Mouse (Mus musculus): Measurements from ENCODE around the gene 4930572O03Rik. TPM values are rescaled to one million over a fixed set of nuclear protein-coding genes. Genes with fewer than 3 reads are reported as not detected.
A peak's percentile ranks its signal among the peaks of the same experiment; 100 is the strongest.
"Not testable (repeated sequence)": the region's sequence is repeated elsewhere in the genome, so short reads cannot be mapped to it uniquely, and the experiment has no call there.

Gene 4930572O03Rik
- polyA plus RNA-seq (2016; fragmentation: Nextera tagmentation; extraction: Ambion mirVana): not detected in 2 replicates

DNA sequence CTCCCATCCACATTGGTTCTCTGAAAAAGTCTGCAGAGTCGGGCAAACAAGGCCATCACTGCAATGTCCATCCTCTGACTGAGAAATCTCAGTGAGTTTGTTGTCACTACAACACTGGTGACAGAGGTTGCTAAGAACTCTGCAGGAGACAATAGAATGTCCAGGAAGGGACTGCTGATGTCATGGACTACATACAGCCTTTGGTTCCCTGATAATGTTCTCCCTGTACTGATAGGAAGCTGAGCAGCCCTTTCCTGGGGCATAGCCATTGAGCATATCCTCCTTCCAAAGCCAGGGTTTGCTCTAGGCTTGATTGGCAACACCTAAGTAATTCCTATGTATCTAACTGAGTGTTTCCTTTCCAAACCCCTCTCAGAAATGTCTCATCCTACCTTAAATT, at the start of gene 4930572O03Rik:
Gene 4930572O03Rik, minus strand, starts transcription at position 101 of the 400 bp plus-strand sequence.
- not testable (repeated sequence) for DNase-seq (ENCODE audit: low spot score)

DNA sequence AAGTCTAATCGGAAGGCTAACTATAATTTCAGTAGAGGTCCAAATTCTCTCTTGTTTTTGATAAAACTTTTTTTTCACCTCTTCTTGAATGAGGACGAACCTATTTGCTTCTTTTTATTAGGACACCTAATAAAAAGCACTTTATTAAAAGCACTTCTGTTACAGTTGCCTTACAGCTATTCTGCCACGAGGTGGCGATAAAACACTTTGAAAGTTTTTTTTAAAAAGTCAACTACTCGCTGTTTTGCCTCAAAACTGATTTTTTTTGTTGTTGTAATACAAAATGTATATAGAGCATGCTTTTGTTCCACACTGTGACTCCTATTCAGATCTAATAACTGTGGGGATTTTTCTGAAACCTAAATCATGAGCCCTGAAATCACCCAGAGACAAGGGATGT, 46.0 kb upstream of the 4930572O03Rik start:
- 24% methylated on average over 5 of the region's 5 CpGs for WGBS
- DNase-seq (ENCODE audit: low spot score); H3K4me1 ChIP-seq: not testable (repeated sequence)

More for the DNA sequence above, at the start of gene 4930572O03Rik:
- not testable (repeated sequence) for H3K4me3 ChIP-seq; H3K4me1 ChIP-seq; H3K27ac ChIP-seq; H3K9me3 ChIP-seq (replicated peaks); H3K36me3 ChIP-seq; H3K27me3 ChIP-seq (ENCODE audit: low read depth, poor library complexity, severe bottlenecking)
- WGBS: 75% methylated on average over 1 of the region's 1 CpGs

DNA sequence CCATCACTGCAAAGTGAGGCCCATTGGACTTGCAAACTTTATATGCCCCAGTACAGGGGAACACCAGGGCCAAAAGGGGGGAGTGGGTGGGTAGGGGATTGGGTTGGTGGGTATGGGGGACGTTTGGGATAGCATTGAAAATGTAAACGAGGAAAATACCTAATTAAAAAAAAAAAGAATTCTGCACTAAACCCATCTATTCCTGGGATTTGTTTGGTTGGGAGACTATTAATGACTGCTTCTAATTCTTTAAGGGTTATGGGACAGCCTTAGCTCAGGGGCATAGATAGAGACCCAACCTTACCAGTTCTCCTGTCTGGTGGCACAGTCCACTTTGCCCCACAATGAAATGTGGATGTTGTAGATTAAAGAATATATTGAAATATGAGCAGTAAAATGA, 40.9 kb upstream of the 4930572O03Rik start:
- not testable (repeated sequence) for H3K27ac ChIP-seq; DNase-seq (ENCODE audit: low spot score); H3K4me1 ChIP-seq; H3K36me3 ChIP-seq; H3K4me3 ChIP-seq; H3K9me3 ChIP-seq (replicated peaks); H3K27me3 ChIP-seq (ENCODE audit: low read depth, poor library complexity, severe bottlenecking)
- 44% methylated on average over 2 of the region's 2 CpGs for WGBS

More for the DNA sequence above, 46.0 kb upstream of the 4930572O03Rik start:
- H3K4me3 ChIP-seq; H3K27ac ChIP-seq; H3K9me3 ChIP-seq (replicated peaks); H3K36me3 ChIP-seq; H3K27me3 ChIP-seq (ENCODE audit: low read depth, poor library complexity, severe bottlenecking): not testable (repeated sequence)

DNA sequence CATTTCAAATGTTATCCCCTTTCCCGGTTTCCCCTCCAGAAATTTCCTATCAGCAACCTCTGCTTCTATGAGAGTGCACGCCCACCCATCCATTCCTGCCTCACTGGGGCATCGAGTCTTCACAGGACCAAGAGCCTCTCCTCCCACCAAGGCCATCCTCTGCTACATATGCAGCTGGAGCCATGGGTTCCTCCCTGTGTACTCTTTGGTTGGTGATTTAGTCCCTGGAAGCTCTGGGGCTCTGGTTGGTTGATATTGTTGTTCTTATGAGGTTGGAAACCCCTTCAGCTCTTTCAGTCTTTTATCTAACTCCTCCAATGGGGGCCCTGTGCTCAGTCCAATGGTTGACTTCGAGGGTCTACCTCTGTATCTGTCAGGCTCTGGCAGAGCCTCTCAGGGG, 35.0 kb upstream of the 4930572O03Rik start:
- 92% methylated on average over 4 of the region's 4 CpGs for WGBS
- not testable (repeated sequence) for H3K27ac ChIP-seq; H3K27me3 ChIP-seq (ENCODE audit: low read depth, poor library complexity, severe bottlenecking); H3K36me3 ChIP-seq; DNase-seq (ENCODE audit: low spot score); H3K4me1 ChIP-seq; H3K4me3 ChIP-seq
- H3K9me3 ChIP-seq (replicated peaks): peaks cover 11% of the 10 kb centered on the region

DNA sequence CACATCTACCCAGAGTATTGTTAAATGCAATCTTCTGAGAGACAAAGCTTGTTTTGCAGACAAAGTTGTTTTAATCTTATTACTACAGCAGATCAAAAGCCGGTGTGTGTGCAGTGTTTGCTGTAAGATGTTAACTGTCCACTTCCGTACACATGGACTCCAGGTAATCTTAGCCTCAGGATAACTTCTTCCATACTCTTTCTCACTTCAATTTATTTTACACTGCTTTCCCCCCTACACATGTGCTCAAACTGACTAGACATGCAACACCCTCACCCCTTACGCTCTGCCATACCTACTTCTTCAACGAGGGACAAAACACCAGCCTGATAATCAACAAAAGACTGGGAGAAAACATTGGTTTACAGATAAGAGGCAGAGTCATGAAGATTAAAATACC, 34.0 kb upstream of the 4930572O03Rik start:
- H3K27ac ChIP-seq; H3K27me3 ChIP-seq (ENCODE audit: low read depth, poor library complexity, severe bottlenecking); H3K4me1 ChIP-seq; H3K4me3 ChIP-seq; H3K36me3 ChIP-seq: not testable (repeated sequence)
- DNase-seq (ENCODE audit: low spot score): peak; percentile 30
- WGBS: 77% methylated on average over 4 of the region's 4 CpGs
- H3K9me3 ChIP-seq (replicated peaks): peaks cover 12% of the 10 kb centered on the region

DNA sequence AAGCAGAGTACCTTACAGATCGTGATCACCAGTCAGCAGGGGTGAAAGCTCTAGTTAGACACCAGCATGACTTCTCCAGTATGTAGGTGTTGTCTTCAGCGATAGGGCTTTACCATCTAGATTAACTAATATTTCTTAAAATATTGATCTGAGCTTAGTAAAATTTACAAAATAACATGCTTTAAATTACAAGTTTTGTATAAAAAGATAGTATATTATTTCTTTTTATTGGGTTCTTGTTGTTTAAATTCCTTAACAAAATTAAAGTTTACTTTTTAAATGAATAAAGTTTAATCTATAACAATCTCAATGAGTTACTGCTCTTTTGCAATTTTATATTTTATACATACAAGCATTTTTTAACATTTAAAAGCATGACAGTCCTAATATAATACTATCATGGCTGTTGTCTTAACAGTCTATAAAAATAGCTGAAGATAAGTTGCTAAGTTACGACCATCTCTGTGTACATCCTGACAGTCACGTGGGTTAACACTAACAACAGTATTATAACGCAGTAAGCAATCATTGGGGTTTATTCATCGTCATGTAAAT, 32.9 kb upstream of the 4930572O03Rik start:
- H3K27ac ChIP-seq; H3K4me3 ChIP-seq; DNase-seq (ENCODE audit: low spot score); H3K36me3 ChIP-seq; H3K27me3 ChIP-seq (ENCODE audit: low read depth, poor library complexity, severe bottlenecking); H3K4me1 ChIP-seq: not testable (repeated sequence)
- 79% methylated on average over 6 of the region's 6 CpGs for WGBS
- peaks cover 11% of the 10 kb centered on the region for H3K9me3 ChIP-seq (replicated peaks)

DNA sequence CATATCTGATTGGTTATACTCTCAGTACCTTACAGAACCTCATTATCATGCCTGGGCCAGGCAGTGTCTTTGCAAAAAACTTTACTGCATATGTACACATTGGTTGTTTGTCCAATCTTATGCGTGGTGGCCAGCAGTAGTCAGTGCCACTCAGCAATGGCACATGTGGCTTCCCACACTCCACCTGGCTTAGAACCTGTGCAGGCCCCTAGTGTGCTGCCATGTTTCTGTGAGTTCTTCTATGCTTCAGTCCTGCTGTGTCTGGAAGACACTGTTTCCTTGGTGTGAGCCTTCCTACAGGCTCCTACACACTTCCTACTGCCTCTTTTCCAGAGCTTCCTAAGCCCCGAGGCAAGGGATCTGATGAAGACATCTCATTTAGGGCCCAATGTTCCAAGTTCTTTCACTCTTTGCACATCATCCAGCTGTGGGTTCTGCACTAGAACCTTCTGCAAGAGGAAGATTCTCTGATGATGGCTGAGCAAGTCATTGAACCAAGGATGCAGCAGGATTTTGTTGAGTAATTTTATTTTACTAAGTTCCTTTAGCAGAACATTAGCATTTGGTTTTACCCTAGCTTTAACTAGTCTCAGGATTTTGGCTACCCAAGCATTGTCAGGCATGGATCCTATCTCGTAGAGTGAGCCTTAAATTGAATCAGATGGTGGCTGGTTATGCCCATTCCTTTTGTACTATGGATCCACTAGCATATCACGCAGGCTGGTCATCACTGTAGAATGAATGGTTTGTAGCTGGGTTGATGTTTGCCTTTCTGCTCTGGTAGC, 32.2 kb upstream of the 4930572O03Rik start:
- not testable (repeated sequence) for H3K36me3 ChIP-seq; H3K27me3 ChIP-seq (ENCODE audit: low read depth, poor library complexity, severe bottlenecking); H3K4me3 ChIP-seq; H3K4me1 ChIP-seq; H3K27ac ChIP-seq; DNase-seq (ENCODE audit: low spot score)
- peaks cover 11% of the 10 kb centered on the region for H3K9me3 ChIP-seq (replicated peaks)
- 69% methylated on average over 4 of the region's 4 CpGs for WGBS

DNA sequence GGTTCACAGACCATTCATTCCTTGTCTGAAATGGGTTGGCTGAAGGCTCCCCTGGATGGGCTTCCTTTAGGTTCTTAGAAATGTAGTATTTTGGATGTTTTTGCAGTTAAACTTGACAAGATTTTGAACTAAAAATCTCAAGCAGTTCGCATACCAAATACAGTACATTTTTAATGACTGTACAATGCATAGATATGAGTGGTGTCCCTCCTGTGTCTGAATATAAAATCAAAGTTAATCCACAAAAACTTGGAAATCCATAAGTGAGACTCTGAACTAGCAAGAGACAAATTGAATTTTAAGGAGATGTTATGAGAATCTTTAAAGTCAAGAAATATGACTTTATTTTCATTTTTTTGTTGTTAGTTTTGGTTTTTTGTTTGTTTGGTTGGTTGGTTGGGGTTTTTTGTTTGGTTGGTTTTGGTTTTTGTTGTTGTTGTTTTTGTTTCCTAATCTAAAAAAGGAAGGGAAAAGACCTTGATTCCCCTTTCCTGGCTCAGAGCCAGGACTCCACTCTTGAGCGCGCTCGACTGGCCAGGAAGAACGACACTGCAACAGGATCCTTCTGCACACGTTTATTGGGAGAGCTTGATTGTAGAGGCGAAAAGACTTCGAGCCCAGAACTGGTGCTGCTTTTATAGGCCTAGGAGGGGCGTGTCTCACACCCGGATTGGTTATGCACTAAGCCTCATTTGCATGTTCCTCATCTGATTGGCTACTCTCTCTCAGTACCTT, 24.6 kb upstream of the 4930572O03Rik start:
- H3K27me3 ChIP-seq (ENCODE audit: low read depth, poor library complexity, severe bottlenecking); H3K36me3 ChIP-seq; H3K4me3 ChIP-seq; H3K4me1 ChIP-seq; H3K27ac ChIP-seq; DNase-seq (ENCODE audit: low spot score): not testable (repeated sequence)
- WGBS: 81% methylated on average over 8 of the region's 10 CpGs
- peaks cover 12% of the 10 kb centered on the region for H3K9me3 ChIP-seq (replicated peaks)

DNA sequence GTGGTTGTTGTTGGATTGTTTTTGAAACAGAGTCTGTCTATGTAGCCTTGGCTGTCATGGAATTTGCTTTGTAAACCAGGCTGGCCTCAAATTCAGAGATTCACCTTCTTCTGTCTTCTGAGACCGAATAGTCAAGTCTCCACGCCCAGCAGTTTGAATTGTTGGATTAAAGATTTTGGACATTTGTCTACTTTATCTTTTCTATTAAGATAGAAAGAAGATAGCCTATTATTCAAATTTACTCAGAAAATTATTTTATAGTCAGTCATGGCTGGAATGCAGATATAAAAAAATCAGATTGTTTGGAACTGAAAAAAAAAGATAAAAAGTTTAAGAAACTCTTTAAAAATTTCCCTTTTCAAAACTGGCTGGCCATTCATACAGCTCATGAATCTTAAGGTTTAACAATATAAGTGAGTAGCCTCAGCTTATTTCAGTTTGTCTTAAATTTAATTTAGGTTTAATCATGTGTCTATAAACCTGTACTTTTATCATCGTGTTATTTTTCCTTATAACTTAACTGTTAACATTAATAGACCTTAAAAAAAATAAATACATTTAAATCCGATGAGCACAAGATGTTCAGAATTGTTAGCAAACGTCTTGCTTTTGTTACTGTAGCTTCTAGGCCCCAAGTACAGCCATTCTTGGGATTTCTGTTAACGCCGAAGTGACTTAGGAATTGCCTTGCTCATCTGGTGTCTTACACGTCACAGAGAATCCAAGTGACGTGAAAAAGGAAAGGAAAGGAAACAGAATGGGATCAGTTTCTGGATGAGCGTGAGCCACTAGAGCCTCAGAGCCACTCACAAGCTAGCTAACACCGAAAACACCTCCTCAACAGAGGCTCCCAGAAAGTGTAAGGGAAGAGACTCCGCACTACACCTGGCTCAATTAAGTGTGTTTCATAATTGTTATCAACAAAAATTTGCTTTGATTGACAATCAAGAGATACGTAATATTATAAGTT, 23.4 kb upstream of the 4930572O03Rik start:
- DNase-seq (ENCODE audit: low spot score): peak; percentile 31
- not testable (repeated sequence) for H3K27ac ChIP-seq; H3K4me3 ChIP-seq; H3K36me3 ChIP-seq; H3K27me3 ChIP-seq (ENCODE audit: low read depth, poor library complexity, severe bottlenecking); H3K4me1 ChIP-seq
- peaks cover 10% of the 10 kb centered on the region for H3K9me3 ChIP-seq (replicated peaks)
- WGBS: 71% methylated on average over 13 of the region's 13 CpGs

DNA sequence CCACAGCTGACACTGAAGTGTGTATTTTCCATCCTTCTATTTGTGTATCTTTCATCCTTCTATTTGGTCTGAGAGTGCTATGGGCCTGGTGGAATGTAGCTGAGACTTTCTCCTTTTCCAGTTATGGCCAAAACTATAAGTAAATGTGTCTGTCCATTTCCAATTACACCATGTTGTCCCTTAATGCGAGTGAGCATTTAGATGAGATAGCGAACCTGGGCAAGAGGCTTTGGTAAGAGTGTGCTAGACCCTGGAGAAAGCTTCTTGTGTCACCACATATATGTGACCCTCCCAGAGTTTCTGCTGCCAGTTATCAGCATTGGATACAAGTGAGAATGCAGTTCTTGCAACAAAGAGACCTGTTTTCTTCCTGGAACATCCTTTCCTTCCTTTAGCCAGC, 22.0 kb upstream of the 4930572O03Rik start:
- not testable (repeated sequence) for H3K27me3 ChIP-seq (ENCODE audit: low read depth, poor library complexity, severe bottlenecking); H3K4me1 ChIP-seq; H3K4me3 ChIP-seq; H3K36me3 ChIP-seq; H3K27ac ChIP-seq
- DNase-seq (ENCODE audit: low spot score): peak; percentile 36
- peaks cover 10% of the 10 kb centered on the region for H3K9me3 ChIP-seq (replicated peaks)
- WGBS: 82% methylated on average over 2 of the region's 2 CpGs

DNA sequence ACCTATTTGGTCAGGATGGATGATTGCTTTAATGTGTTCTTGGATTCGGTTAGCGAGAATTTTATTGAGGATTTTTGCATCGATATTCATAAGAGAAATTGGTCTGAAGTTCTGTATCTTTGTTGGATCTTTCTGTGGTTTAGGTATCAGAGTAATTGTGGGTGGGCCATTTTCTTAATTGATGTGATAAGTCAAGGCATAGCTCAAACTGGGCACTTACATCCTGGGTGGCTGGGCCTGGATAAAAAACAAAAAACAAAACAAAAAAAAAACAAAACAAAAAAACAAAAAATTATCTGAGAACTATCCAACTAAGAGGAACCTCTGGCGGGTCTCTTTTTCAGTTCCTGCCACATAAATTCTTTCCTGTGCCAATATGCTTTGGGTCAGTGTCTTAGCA, 20.9 kb upstream of the 4930572O03Rik start:
- 86% methylated on average over 4 of the region's 4 CpGs for WGBS
- not testable (repeated sequence) for H3K27me3 ChIP-seq (ENCODE audit: low read depth, poor library complexity, severe bottlenecking); H3K4me3 ChIP-seq; H3K27ac ChIP-seq; H3K4me1 ChIP-seq; H3K36me3 ChIP-seq; DNase-seq (ENCODE audit: low spot score)
- H3K9me3 ChIP-seq (replicated peaks): peaks cover 13% of the 10 kb centered on the region

DNA sequence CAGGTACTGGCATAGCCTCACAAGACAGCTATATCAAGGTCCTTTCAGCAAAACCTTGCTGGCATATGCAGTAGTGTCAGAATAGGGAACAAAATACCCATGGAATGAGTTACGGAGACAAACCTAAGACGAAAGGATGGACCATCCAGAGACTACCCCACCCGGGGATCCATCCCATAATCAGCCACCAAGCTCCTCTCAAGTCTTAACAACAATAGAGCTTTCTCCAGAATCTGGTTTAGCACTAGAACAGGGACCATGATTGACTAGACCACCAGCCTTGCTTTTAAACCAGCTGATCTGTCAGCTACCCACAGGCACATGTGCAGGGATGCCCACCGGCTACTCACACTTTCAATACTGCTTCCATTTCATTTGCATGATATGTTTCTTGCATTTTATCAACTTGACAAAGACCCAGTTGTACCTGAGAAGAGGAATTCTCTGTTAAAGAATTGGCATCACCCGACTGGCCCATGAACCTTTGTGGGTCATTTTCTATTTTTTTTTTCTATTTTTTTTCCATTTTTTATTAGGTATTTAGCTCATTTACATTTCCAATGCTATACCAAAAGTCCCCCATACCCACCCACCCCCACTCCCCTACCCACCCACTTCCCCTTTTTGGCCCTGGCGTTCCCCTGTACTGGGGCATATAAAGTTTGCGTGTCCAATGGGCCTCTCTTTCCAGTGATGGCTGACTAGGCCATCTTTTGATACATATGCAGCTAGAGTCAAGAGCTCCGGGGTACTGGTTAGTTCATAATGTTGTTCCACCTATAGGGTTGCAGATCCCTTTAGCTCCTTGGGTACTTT, 17.8 kb upstream of the 4930572O03Rik start:
- not testable (repeated sequence) for H3K27me3 ChIP-seq (ENCODE audit: low read depth, poor library complexity, severe bottlenecking); H3K36me3 ChIP-seq; H3K27ac ChIP-seq; DNase-seq (ENCODE audit: low spot score); H3K9me3 ChIP-seq (replicated peaks); H3K4me1 ChIP-seq; H3K4me3 ChIP-seq
- WGBS: 89% methylated on average over 5 of the region's 8 CpGs
